Mouse (Mus musculus) hindbrain, embryonic 11.5 days (tissue): ENCODE data around the gene Akr1b10. TPM values are rescaled to one million over a fixed set of nuclear protein-coding genes. Genes with fewer than 3 reads are reported as not detected.

Experiments
- ATAC-seq: fragments of 200-750 bp; cut with Nextera tagmentation; 2 replicates; pipeline ENCODE4 v1.8.0; 2017; ENCODE audit warnings: mild to moderate bottlenecking, moderate TSS enrichment, moderate library complexity; ENCODE audit not compliant: low FRiP score
- DNase-seq: peaks from one replicate; pipeline ENCODE4 v3.0.0-alpha.2; 2015; ENCODE audit warnings: low spot score
- H3K27ac ChIP-seq: fragments of 300-500 bp; sonication (generic); 2 replicates; pipeline ENCODE4 v1.5.1; 2014; ENCODE audit warnings: mild to moderate bottlenecking, low read depth, low read length
- H3K27me3 ChIP-seq: fragments of 300-500 bp; sonication (generic); 2 replicates; pipeline ENCODE4 v1.6.1; 2014; ENCODE audit warnings: mild to moderate bottlenecking, low read length, moderate library complexity, mixed read lengths; ENCODE audit not compliant: control insufficient read depth, insufficient read depth
- H3K36me3 ChIP-seq: fragments of 300-500 bp; sonication (generic); 2 replicates; pipeline ENCODE4 v1.6.1; 2014; ENCODE audit warnings: mild to moderate bottlenecking, low read length, moderate library complexity, mixed read lengths; ENCODE audit not compliant: control insufficient read depth, insufficient read depth
- H3K4me1 ChIP-seq: fragments of 300-500 bp; sonication (generic); replicated peaks from 2 replicates; pipeline ENCODE4 v1.6.1; 2014; ENCODE audit warnings: low read length, mixed read lengths; ENCODE audit not compliant: control insufficient read depth, insufficient read depth
- H3K4me2 ChIP-seq: fragments of 300-500 bp; sonication (generic); replicated peaks from 2 replicates; pipeline ENCODE4 v1.6.1; 2014; ENCODE audit warnings: mild to moderate bottlenecking, low read depth, low read length
- H3K4me3 ChIP-seq: fragments of 300-500 bp; sonication (generic); 2 replicates; pipeline ENCODE4 v1.5.1; 2014; ENCODE audit warnings: low read depth, low read length
- H3K9ac ChIP-seq: fragments of 300-500 bp; sonication (generic); 2 replicates; pipeline ENCODE4 v1.6.1; 2014; ENCODE audit warnings: low read depth, low read length
- H3K9me3 ChIP-seq: fragments of 300-500 bp; sonication (generic); 2 replicates; pipeline ENCODE4 v1.6.1; 2016; ENCODE audit warnings: low read length; ENCODE audit not compliant: control insufficient read depth
- WGBS: fragments of 180-500 bp; shearing (Covaris S2); extraction: QIAGEN DNeasy Blood & Tissue Kit; methylation state at CpG from one replicate; pipeline ENCODE4 v1.1.7; 2014; 5-methylcytosine and 5-hydroxymethylcytosine counted together
- polyA plus RNA-seq: library from polyadenylated mRNA; unstranded; fragments of >200 nt; fragmentation: Nextera tagmentation; extraction: Ambion mirVana; gene quantifications from 2 replicates; pipeline ENCODE4 v1.2.1, GENCODE M21; 2014

Gene Akr1b10
- polyA plus RNA-seq: 14.8 and 18.5 TPM in 2 replicates

GRCm38 (mm10) chr6:34384110-34384661, at the start of gene Akr1b10:
Akr1b10 (plus strand) TSS chr6:34384218.
- no peaks in the 10 kb centered on the region for H3K9me3 ChIP-seq
- no peaks in the 10 kb centered on the region for H3K36me3 ChIP-seq
- H3K9ac ChIP-seq: peak within 1 kb of the TSS; percentile 7; the same call in 1 of the 2 replicates
- peak within 1 kb of the TSS; percentile 45 for H3K4me2 ChIP-seq
- peak within 1 kb of the TSS; percentile 24 for H3K4me3 ChIP-seq
- peak; percentile 57 for ATAC-seq
- DNase-seq: peak; percentile 66
- H3K27me3 ChIP-seq: no peaks in the 10 kb centered on the region
- no peaks in the 10 kb centered on the region for H3K4me1 ChIP-seq
- WGBS: 2% methylated on average over 17 of the region's 17 CpGs
- H3K27ac ChIP-seq: no peak within 1 kb of the TSS

DNA sequence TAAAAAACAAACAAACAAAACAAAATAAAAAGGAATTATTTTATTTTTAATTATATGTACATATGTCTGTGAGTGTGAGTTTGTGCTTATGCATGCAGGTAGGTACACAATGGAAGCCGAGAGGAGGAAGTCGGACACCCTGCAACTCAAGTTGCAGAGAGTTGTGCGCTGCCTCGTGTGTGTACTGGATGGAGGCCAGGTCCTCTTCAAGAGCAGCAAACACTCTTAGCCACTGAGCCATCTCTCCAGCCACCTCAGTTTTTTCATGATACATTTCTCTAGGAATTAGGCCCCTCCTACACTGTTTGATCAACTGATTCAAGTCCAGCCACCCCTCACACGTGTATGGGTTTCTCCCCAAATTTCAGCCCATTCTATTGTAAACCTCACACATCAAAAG, 49.3 kb upstream of the Akr1b10 start:
- H3K27ac ChIP-seq: no peak overlapping the region
- no peak overlapping the region for H3K4me2 ChIP-seq
- no peak for ATAC-seq
- H3K27me3 ChIP-seq: no peaks in the 10 kb centered on the region
- H3K9ac ChIP-seq: no peak overlapping the region
- no peak overlapping the region for H3K4me3 ChIP-seq
- no peaks in the 10 kb centered on the region for H3K9me3 ChIP-seq
- no peaks in the 10 kb centered on the region for H3K36me3 ChIP-seq
- WGBS: 90% methylated on average over 5 of the region's 5 CpGs
- no peaks in the 10 kb centered on the region for H3K4me1 ChIP-seq
- no peak for DNase-seq

DNA sequence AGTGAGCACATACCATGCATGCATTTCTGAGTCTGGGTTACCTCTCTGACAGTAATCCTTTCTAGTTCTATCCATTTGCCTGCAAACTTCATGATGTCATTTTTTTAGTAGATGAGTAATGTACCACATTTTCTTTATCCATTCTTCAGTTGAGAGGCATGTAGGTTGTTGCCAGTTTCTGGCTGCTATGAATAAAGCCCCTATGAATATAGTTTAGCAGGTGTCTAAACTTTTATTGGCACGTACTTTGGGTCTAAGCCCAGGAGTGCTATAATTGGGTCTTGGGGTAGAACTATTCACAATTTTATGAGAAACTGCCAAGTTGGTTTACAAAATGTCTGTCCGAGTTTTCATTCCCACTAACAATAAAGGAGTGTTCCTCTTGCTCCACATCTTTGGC, 46.2 kb upstream of the Akr1b10 start:
- DNase-seq: no peak
- no peaks in the 10 kb centered on the region for H3K36me3 ChIP-seq
- no peak overlapping the region for H3K4me3 ChIP-seq
- H3K27ac ChIP-seq: no peak overlapping the region
- no peaks in the 10 kb centered on the region for H3K9me3 ChIP-seq
- H3K27me3 ChIP-seq: no peaks in the 10 kb centered on the region
- H3K9ac ChIP-seq: no peak overlapping the region
- H3K4me2 ChIP-seq: no peak overlapping the region
- ATAC-seq: no peak
- WGBS: 89% methylated on average over 2 of the region's 2 CpGs
- H3K4me1 ChIP-seq: no peaks in the 10 kb centered on the region

DNA sequence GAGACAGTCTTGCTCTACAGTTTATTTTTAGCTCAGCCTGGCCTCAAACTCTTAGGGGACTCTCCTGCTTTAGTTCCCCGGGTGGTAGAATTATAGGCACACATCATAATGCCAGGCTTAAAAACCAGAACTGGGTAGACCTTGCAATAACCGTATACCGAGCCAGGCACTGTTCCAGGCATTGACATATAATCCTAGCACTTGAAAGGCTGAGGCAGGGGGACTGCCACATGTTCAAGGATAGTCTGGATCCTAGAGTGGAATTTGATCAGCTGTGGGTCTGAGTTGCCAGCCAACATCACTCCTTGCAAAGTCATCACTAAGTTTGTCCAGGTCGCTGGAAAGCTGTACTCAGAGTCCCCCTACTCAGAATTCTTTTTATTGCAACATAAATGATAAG, 42.0 kb upstream of the Akr1b10 start:
- 85% methylated on average over 4 of the region's 4 CpGs for WGBS
- no peaks in the 10 kb centered on the region for H3K27me3 ChIP-seq
- H3K4me2 ChIP-seq: no peak overlapping the region
- no peak for DNase-seq
- no peaks in the 10 kb centered on the region for H3K9me3 ChIP-seq
- no peak for ATAC-seq
- H3K4me1 ChIP-seq: no peaks in the 10 kb centered on the region
- no peak overlapping the region for H3K4me3 ChIP-seq
- H3K27ac ChIP-seq: no peak overlapping the region
- no peaks in the 10 kb centered on the region for H3K36me3 ChIP-seq
- no peak overlapping the region for H3K9ac ChIP-seq

- Histone ChIP-seq H3K4me1 (no peaks in the 10 kb centered on the region), H3K27me3 (no peaks in the 10 kb centered on the region), H3K9me3 (no peaks in the 10 kb centered on the region), H3K36me3 (no peaks in the 10 kb centered on the region), H3K4me3 (no peak overlapping the region), H3K9ac (no peak overlapping the region), H3K27ac (no peak overlapping the region), H3K4me2 (no peak overlapping the region)
- WGBS: 94% methylated on average over 2 of the region's 2 CpGs
- DNase-seq (no peak), ATAC-seq (no peak)
Observed at GRCm38 (mm10) chr6:34342476-34342875, 41.5 kb upstream of the Akr1b10 start.

- H3K9me3 ChIP-seq: no peaks in the 10 kb centered on the region
- H3K27ac ChIP-seq: no peak overlapping the region
- H3K36me3 ChIP-seq: no peaks in the 10 kb centered on the region
- ATAC-seq (no peak), DNase-seq (no peak)
- no peaks in the 10 kb centered on the region for H3K4me1 ChIP-seq
- H3K4me2 ChIP-seq: no peak overlapping the region
- H3K4me3 ChIP-seq: no peak overlapping the region
- no peak overlapping the region for H3K9ac ChIP-seq
- no peaks in the 10 kb centered on the region for H3K27me3 ChIP-seq
- 76% methylated on average over 6 of the region's 6 CpGs for WGBS
Observed at GRCm38 (mm10) chr6:34343426-34343825, 40.6 kb upstream of the Akr1b10 start.

- H3K4me3 ChIP-seq: no peak overlapping the region
- no peak overlapping the region for H3K9ac ChIP-seq
- H3K9me3 ChIP-seq: no peaks in the 10 kb centered on the region
- no peaks in the 10 kb centered on the region for H3K27me3 ChIP-seq
- no peaks in the 10 kb centered on the region for H3K36me3 ChIP-seq
- no peaks in the 10 kb centered on the region for H3K4me1 ChIP-seq
- DNase-seq: peak; percentile 23
- WGBS: 32% methylated on average over 10 of the region's 10 CpGs
- H3K4me2 ChIP-seq: no peak overlapping the region; the same call in 1 of the 2 replicates
- no peak overlapping the region for H3K27ac ChIP-seq
- peak; percentile 56; the same call in 1 of the 2 replicates for ATAC-seq
Observed at GRCm38 (mm10) chr6:34344135-34344850, 39.7 kb upstream of the Akr1b10 start.

- Histone ChIP-seq H3K9ac (no peak overlapping the region), H3K4me3 (no peak overlapping the region), H3K36me3 (no peaks in the 10 kb centered on the region), H3K4me1 (no peaks in the 10 kb centered on the region), H3K27me3 (no peaks in the 10 kb centered on the region), H3K4me2 (no peak overlapping the region; the same call in 1 of the 2 replicates), H3K9me3 (no peaks in the 10 kb centered on the region), H3K27ac (no peak overlapping the region)
- ATAC-seq (no peak), DNase-seq (peak; percentile 65)
- WGBS: 29% methylated on average over 9 of the region's 9 CpGs
Observed at GRCm38 (mm10) chr6:34344935-34345334, 39.1 kb upstream of the Akr1b10 start.
